Mouse (Mus musculus) brain, adult 2 months (tissue): ENCODE measurements around the gene Taf5l.
"Not testable (repeated sequence)": the region's sequence is repeated elsewhere in the genome, so short reads cannot be mapped to it uniquely, and the experiment has no call there.

Source experiments
- DNase-seq: peaks from one replicate; pipeline ENCODE4 v3.0.0; 2011; ENCODE audit warnings: low read depth, low spot score

Gene Taf5l

GRCm38 (mm10) chr8:124014299-124014698 is 6.9 kb downstream of the Taf5l start:
- not testable (repeated sequence) for DNase-seq

- DNase-seq: no peak
Measured at GRCm38 (mm10) chr8:124011989-124012586, 9.1 kb downstream of the Taf5l start.

GRCm38 (mm10) chr8:124011580-124011979 is 9.6 kb downstream of the Taf5l start:
- no peak for DNase-seq

- DNase-seq: no peak
Measured at GRCm38 (mm10) chr8:124007829-124008228, 13.4 kb downstream of the Taf5l start.

GRCm38 (mm10) chr8:124002546-124003108 is 18.6 kb downstream of the Taf5l start:
- no peak for DNase-seq

- DNase-seq: peak; percentile 28
Measured at GRCm38 (mm10) chr8:123999568-123999967, 21.6 kb downstream of the Taf5l start.

- DNase-seq: no peak
Measured at GRCm38 (mm10) chr8:123993997-123994396, 27.2 kb downstream of the Taf5l start.

GRCm38 (mm10) chr8:123993597-123993996 is 27.6 kb downstream of the Taf5l start:
- no peak for DNase-seq

GRCm38 (mm10) chr8:123992587-123992986 is 28.6 kb downstream of the Taf5l start:
- peak; percentile 41 for DNase-seq

- no peak for DNase-seq
Measured at GRCm38 (mm10) chr8:123990277-123991049, 30.7 kb downstream of the Taf5l start.

GRCm38 (mm10) chr8:123989128-123989527 is 32.1 kb downstream of the Taf5l start:
- no peak for DNase-seq

GRCm38 (mm10) chr8:123988605-123989038 is 32.6 kb downstream of the Taf5l start:
- no peak for DNase-seq

- DNase-seq: peak; percentile 93
Measured at GRCm38 (mm10) chr8:123982826-123983400, 38.3 kb downstream of the Taf5l start, which contains the start of gene Abcb10. Abcb10 (minus strand) TSS chr8:123983122.

- peak; percentile 18 for DNase-seq
Measured at GRCm38 (mm10) chr8:123982291-123982793, 38.9 kb downstream of the Taf5l start.

GRCm38 (mm10) chr8:123981674-123982073 is 39.5 kb downstream of the Taf5l start:
- DNase-seq: peak; percentile 69

- no peak for DNase-seq
Measured at GRCm38 (mm10) chr8:123980239-123980638, 41.0 kb downstream of the Taf5l start.

GRCm38 (mm10) chr8:123978926-123979325 is 42.3 kb downstream of the Taf5l start:
- DNase-seq: no peak

- peak; percentile 79 for DNase-seq
Measured at GRCm38 (mm10) chr8:123978166-123978838, 42.9 kb downstream of the Taf5l start.

- peak; percentile 60 for DNase-seq
Measured at GRCm38 (mm10) chr8:123977499-123977898, 43.7 kb downstream of the Taf5l start.

- DNase-seq: no peak
Measured at GRCm38 (mm10) chr8:123973495-123973894, 47.7 kb downstream of the Taf5l start.

GRCm38 (mm10) chr8:123966896-123967295 is 54.3 kb downstream of the Taf5l start:
- DNase-seq: peak; percentile 66
